Mouse (Mus musculus) gastrocnemius, postnatal 25 days (tissue): ENCODE results near the gene Tnfrsf9. TPM values are rescaled to one million over a fixed set of nuclear protein-coding genes. Genes with fewer than 3 reads are reported as not detected.
"Not testable (repeated sequence)": the region's sequence is repeated elsewhere in the genome, so short reads cannot be mapped to it uniquely, and the experiment has no call there.

ENCODE experiments used
- DNase-seq: peaks from one replicate; pipeline ENCODE4 v3.0.0; 2022
- total RNA-seq, 2 experiments: library from RNA; stranded (reverse); gene quantifications; 1 replicate in 1 of 2; 2 replicates in 1 of 2; pipeline ENCODE4 v1.2.3; 2021

Tnfrsf9 gene
- total RNA-seq, 2 experiments from 2014 or later: 0.18 TPM; not detected in 1

GRCm38 (mm10) chr4:150894718-150895501 lies 19.5 kb upstream of the Tnfrsf9 start:
- no peak for DNase-seq

GRCm38 (mm10) chr4:150896896-150897624 lies 17.3 kb upstream of the Tnfrsf9 start:
- DNase-seq: no peak

- DNase-seq: peak; percentile 64
Observed at GRCm38 (mm10) chr4:150898716-150899365, 15.5 kb upstream of the Tnfrsf9 start.

- no peak for DNase-seq
Observed at GRCm38 (mm10) chr4:150900486-150900885, 13.9 kb upstream of the Tnfrsf9 start.

DNA sequence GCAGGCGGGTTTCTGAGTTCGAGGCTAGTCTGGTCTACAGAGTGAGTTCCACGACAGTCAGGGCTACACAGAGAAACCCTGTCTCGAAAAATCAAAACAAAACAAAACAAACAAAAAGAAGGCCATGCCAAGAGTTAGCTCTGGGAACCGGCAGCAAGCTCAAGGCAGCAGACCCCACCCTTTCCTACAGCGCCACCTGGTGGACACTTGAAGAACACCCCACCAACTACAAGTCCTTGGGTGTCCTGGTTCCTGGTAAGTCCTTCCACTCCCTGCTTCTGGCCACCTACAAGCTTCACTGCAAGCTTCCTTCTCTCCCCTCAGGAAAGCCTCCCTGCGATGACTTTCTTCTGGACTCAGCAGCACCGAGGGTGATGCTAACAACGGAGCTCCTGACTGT lies 12.7 kb upstream of the Tnfrsf9 start:
- peak; percentile 78 for DNase-seq

GRCm38 (mm10) chr4:150902062-150902461 lies 12.3 kb upstream of the Tnfrsf9 start:
- DNase-seq: peak; percentile 82

DNA sequence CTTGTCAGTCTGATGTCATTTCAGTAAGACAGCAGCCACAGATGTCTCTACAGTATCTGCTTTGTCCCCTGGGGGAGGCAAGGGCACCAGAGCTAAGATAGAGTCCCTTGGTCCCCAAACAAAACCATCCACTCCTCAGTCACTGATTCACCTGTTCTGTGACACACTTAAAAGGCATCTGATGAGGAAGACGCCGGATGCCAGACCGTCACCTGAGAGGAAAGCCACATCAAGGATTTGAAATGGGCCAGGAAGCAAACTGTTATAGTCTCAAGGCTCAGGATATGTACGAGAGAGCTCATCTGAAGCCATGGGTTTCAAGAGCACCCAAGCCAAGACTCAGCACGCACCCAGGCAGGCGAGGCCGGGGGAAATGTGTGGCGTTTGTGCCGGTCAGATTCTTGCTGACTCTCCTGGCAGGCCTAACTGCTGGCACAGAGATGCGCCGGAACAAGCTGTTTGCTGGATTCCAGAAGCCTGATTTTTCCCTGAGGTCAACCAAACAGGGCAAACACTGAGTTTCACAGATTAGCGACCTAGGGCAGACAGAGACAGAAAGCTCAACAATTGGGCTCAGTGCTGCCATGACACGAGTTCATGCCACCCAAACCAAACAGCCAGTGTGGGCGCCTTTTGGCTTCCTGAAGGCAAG lies 11.1 kb upstream of the Tnfrsf9 start:
- peak; percentile 78 for DNase-seq

GRCm38 (mm10) chr4:150907099-150907498 lies 7.3 kb upstream of the Tnfrsf9 start:
- DNase-seq: peak; percentile 51

- not testable (repeated sequence) for DNase-seq
Observed at GRCm38 (mm10) chr4:150908512-150908911, 5.8 kb upstream of the Tnfrsf9 start.

DNA sequence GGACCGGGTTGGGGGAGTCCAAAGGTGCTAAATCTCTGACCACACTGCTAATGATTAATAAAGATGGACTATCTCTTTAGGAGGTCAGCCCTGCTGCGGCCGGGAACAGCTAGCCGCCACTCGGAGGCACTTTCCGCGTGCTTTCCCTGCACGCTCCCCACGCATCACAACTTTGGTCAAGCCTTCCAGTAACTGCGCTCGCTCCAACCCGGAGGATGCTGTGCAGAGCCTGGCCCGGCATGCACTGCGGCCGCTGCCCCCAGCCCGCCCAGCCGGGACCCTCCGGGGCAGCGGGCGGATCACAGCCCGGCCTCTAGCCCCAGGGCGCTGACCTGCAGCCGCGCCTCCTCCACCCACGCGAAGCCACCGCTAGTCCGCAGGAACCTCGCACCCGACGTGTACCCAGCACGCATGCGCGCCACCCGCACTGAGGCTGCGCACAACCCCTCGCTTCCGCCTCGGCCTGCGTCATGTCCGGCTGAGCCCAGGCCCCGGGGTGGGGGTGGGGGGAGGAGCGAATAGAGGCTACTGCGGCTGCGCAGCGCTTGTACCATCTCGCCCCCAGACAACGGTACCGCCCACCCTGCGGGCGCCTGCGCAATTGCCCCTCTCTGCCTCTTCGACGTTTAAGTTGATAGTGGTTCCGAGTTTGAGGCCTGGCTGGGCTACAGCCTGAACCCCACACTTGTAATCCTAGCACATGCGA lies 4.8 kb upstream of the Tnfrsf9 start:
- peak; percentile 99 for DNase-seq

DNA sequence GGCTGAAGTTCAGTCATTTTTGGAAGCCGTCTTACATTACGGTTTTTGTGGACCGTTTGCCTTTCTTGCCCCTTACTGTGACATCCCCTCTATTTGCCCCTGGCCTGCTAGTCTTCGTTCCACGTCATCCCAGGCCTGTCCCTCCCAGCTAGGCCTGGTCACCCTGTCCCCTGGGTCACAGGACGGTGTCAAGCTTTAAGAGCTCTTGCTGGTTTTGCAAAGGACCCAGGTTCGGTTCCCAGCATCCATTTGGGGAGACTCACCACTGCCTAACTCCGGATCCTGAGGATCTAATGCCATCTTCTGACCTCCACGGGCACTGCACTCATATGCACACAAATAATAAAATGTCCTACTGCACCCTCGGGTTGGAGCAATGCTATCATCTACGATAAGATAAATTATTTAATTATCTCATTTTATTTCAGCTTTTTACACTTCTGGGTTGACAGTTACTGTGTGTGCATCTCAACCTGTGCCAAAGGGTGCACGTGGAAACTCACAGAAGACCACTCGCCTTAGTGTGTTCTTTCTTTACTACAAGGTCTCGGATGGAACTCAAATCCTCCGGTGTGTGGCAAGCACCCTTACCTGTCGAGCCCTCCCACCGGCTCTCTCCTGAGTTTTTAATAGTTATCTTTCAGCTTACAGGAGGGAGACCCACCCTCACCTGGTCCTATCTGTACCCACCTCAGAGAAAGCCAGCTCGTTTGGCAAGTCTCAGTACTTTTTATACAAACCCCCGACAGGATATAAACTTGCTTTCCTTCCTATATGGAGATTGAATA lies 4.0 kb upstream of the Tnfrsf9 start:
- DNase-seq: no peak

DNA sequence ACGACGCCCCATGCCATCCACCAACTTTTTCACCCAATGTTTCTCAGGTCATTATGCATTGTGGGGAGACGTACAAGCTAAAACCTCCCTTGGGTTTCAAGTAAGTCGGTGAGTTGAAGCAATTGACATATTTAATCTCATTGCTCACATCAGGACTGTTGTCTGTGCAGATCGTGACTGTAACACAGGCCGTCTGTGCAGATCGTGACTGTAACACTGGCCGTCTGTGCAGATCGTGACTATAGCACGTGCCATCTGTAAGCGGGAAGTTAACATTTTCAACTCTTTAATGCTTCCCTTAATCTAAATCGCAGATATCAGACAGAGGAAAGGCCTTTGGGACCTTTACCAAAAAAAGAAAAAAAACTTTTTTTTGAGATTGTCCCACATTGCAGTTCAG lies 619 bp upstream of the Tnfrsf9 start:
- DNase-seq: no peak

DNA sequence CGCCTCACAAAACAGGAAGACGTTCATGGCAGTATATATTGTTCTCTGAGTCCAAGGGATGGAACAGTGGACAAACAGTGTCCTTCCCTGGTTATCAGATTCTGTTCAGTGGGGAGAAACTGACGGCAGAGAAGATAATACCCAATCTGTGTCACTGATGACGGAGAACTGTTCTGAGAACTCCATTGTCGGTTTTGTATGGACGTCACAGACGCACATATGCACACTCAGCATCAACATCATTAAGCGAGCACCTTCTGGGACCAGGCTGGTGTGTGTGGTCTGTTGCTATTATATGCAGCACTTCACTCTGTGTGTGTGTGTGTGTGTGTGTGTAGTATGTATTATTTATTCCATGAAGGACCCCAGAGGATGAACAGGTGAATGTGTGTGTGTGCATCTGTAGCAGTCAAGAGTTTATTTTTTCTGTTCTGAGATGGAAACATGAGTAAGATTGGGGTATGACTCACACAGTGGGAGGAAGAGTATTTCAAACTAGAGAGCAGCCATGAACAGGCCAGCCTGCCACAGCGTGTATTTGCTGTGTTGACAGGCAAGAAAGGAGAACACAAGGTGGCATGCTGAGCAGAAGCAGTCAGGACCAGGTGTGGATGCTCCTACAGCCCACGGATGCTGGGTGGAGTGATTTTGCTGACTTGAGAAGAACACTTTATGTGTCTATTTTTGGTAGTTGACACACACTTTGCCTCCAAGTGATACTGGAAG lies 982 bp downstream of the Tnfrsf9 start:
- DNase-seq: no peak

DNA sequence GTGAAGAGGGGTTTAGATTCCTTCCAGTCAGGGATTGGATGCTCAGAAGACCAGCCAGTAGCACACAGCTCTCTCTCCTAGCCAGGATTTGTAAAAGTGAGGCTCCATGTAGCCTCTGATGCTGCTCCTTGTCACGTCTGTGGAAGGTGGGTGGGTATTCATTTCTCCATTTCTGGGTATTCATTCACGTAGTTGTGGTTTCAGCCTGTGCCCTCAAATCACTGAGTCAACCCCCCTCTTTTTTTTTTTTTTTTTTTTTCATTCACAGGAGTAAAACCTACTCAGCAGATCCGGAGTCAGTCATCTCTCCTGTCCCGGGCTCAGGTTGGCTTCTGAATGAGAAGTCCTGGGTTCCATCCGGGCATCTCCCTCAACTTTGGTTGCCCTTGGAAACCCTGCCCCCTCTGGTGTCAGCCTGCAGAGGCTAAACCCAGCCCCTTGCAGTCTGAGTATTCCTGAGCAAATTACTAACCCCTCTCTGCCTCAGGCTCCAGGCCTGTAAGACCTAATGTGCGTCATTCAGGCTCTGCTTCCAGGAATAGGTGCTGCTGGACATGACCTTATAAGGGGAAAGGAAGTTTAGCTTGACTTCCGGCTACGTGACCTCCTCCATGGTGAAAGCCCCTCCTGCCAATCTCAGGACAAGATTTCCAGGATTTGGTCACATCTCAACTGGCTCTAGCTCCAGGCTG lies 3.1 kb downstream of the Tnfrsf9 start:
- DNase-seq: no peak

DNA sequence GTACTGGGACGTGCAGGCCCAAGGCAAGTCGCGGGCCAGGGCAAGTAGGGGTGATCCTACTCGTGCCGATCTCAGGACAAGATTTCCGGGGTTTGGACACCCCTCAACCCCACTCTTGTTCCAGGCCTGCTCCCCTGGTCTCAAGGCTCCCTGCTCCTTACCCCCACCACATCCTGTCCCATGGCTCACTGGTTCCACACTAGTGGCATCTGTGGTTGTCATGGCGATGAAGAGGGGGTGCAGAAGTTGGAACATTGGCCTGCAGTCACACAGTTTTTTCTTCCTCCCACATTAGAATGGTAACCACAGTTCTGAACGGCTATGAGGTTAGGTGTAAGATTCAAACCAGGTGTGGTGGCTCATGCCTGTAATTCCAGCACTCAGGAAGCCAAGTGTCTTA lies 6.8 kb downstream of the Tnfrsf9 start:
- DNase-seq: no peak

- no peak for DNase-seq
Observed at GRCm38 (mm10) chr4:150924308-150924707, 9.9 kb downstream of the Tnfrsf9 start.

GRCm38 (mm10) chr4:150924936-150925335 lies 10.6 kb downstream of the Tnfrsf9 start:
- DNase-seq: no peak

DNA sequence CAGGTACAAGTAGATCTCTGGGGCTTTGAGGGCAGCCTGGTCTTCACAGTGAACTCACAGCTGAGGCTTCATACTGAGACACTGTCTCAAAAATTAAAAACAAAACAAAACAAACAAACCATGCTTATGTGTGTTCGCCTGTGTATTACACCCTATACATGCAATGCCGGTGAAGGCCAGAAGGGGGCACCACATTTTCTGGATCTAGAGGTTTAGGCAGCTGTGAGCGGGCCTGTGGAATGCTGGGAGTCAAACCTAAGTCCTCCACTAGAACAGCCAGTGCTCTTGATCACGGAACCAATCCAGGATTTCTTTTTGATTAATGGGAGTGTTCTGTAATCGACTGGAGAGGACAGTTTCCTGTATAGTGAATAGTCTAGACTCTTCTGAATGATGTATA lies 11.6 kb downstream of the Tnfrsf9 start:
- no peak for DNase-seq

DNA sequence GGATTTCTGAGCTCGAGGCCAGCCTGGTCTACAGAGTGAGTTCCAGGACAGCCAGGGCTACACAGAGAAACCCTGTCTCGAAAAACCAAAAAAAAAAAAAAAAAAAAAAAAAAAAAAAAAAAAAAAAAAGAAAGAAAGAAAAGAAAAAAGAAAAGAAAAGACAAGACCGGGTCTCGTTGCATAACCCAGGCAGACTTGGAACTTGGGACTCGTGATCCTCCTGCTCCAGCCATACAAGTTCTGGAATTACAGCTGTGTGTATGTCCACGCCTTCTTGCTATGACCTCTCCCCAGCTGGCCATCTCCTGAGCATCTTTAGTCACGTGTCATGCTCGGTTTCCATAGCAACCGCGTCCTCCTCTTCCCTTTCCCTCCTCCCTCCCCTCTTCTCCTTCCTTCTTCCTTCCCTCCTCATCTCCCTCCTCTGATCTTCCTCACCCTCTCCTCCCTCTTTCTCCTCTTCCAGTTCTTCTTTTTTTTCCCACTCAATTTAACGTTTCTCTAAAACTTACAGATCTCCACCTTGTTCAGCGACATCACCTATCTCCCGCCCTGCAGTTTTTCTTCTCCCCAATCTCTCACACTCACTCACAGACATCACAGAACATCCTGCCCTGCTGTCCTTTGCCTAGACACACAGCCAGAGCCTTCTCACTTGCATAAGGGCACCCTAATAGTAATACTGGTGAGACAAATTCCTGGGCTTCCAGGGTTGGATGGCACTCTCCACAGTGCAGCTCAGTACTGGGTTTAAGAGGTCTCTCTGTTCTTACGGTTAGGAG lies 12.8 kb downstream of the Tnfrsf9 start:
- DNase-seq: no peak
